Mouse (Mus musculus) thymus, adult 2 months (tissue): Measurements from ENCODE around the gene 2210011C24Rik.

ENCODE experiments used
- CTCF ChIP-seq: fragments of 200-500 bp; IDR thresholded peaks from 2 replicates; pipeline ENCODE4 v1.5.1; 2012; ENCODE audit warnings: mild to moderate bottlenecking, control low read depth, low read length, moderate library complexity, borderline replicate concordance; ENCODE audit not compliant: control insufficient read depth, poor library complexity, insufficient read depth; ENCODE audit errors: extremely low read depth
- POLR2A ChIP-seq: fragments of 200-500 bp; IDR thresholded peaks from 2 replicates; pipeline ENCODE4 v1.6.1; 2012; ENCODE audit warnings: mild to moderate bottlenecking, low read length, control low read depth, moderate library complexity; ENCODE audit not compliant: control insufficient read depth, poor library complexity, insufficient read depth; ENCODE audit errors: extremely low read depth

- TF ChIP-seq CTCF (no peak), POLR2A (no peak)
These were observed 16.0 kb downstream of the 2210011C24Rik start for GRCm38 (mm10) chr8:83995973-83996372.
